Mouse (Mus musculus) testis, postnatal 10 days (tissue): ENCODE results near the gene Vstm4.
A peak's percentile ranks its signal among the peaks of the same experiment; 100 is the strongest.

ENCODE experiments used
- DNase-seq: peaks from one replicate; pipeline ENCODE4 v3.0.0; 2021; ENCODE audit warnings: low spot score

Gene Vstm4

GRCm38 (mm10) chr14:32950312-32951301 is 94.1 kb downstream of the Vstm4 start:
- DNase-seq: peak; percentile 61

- DNase-seq: no peak
Observed at GRCm38 (mm10) chr14:32956486-32956885, 99.9 kb downstream of the Vstm4 start.

GRCm38 (mm10) chr14:32958671-32959070 is 102.1 kb downstream of the Vstm4 start:
- DNase-seq: no peak

DNA sequence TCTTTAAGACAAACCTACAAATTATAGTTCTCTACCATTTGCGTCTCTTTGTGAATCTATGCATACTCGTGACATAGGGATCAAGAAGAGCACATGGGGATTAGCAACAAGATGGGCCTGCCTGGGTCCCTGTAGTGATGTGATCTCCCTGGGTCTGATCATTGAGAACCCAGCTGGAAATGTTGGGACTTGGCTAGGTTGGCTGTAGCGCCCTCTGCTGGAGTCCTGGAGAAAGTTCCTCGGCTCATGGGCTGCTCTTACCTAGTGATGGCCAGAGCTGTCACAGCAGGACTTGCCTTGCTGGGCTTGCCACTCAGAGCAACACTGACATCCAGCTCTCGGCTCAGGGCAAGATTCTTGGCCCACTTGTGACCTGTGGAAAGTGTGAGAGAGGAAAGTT is 103.9 kb downstream of the Vstm4 start:
- DNase-seq: peak; percentile 85

- DNase-seq: no peak
Observed at GRCm38 (mm10) chr14:32964742-32965141, 108.2 kb downstream of the Vstm4 start.

DNA sequence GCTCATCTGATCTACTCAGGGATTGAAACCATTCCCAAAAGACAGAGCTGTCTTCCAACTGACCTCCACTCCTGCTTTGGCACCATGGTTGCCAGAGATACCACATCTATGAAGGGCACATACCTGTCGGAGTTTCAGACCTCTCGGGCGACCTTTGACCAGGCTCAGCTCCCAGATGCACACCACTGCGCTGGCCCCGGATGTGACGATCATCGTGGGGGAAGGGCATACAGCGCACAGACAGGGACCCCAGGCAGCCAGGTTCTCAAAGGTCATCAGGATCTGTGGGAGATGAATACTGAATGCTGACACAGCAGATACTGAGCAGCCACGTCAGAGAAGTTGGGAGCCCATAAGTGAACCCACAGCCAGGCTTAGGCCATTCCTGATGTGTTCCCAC is 114.1 kb downstream of the Vstm4 start:
- no peak for DNase-seq

DNA sequence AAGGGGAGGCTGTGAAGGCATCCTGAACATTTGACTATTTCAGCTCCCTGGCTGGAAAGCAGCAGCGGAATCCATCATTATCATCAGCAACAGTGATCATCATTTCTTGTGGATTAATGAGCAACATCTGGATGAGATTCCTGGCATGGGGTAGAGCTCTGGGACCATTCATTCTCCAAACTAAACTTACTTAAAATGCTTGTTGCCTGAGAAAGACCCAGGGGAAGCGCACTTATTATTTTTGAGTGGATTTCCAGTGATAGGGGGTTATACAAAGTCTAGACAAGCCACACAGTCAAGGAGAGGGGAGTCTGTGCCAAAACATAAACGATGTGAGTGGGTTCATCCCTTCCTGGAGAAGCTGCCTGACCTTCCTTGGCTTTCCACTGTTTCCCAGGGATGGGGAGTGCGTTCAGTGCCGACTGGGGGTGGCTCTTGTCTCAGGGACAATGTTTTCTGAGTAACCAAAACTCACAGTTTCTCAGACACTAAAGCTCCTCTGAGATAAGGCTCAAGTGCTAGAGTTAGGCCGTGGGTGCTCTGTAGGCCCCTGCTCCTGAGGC is 127.7 kb downstream of the Vstm4 start:
- no peak for DNase-seq

GRCm38 (mm10) chr14:32986659-32987058 is 130.1 kb downstream of the Vstm4 start:
- no peak for DNase-seq
